Mouse (Mus musculus): ENCODE measurements at regions not wholly inside any gene's neighbourhood (a gene's known extent, or its start where the extent isn't known, plus 50 kb on each side); places are given as distances from the start of the nearest gene placed in this dataset.

GRCm38 (mm10) chr11:51911481-51911880, 54.0 kb upstream of the Jade2 start:
- no peak overlapping the region for H3K4me3 ChIP-seq (ENCODE audit: low read length)
- no peak overlapping the region for H3K4me2 ChIP-seq (ENCODE audit: low read depth, low read length)
- no peak overlapping the region for H3K27ac ChIP-seq (ENCODE audit: low read length)
- no peaks in the 10 kb centered on the region for H3K9me3 ChIP-seq (ENCODE audit: control insufficient read depth, low read length)
- peaks cover 12% of the 10 kb centered on the region for H3K4me1 ChIP-seq (replicated peaks; ENCODE audit: control insufficient read depth, insufficient read depth, low read length)
- no peak overlapping the region for H3K9ac ChIP-seq (ENCODE audit: low read length)
- H3K27me3 ChIP-seq (ENCODE audit: control insufficient read depth, insufficient read depth, low read depth, low read length): no peaks in the 10 kb centered on the region
- no peaks in the 10 kb centered on the region for H3K36me3 ChIP-seq (ENCODE audit: control insufficient read depth, insufficient read depth, low read length)
- 49% methylated on average over 3 of the region's 3 CpGs for WGBS
- no peak for ATAC-seq (ENCODE audit: low read depth)

GRCm38 (mm10) chr11:51915656-51916032, 51.8 kb upstream of the Cdkn2aipnl start:
- 5% methylated on average over 8 of the region's 8 CpGs for WGBS
- Histone ChIP-seq H3K27me3 (ENCODE audit: control insufficient read depth, insufficient read depth, low read depth, low read length) (no peaks in the 10 kb centered on the region), H3K36me3 (ENCODE audit: control insufficient read depth, insufficient read depth, low read length) (no peaks in the 10 kb centered on the region), H3K4me1 (replicated peaks; ENCODE audit: control insufficient read depth, insufficient read depth, low read length) (peaks cover 27% of the 10 kb centered on the region), H3K9me3 (ENCODE audit: control insufficient read depth, low read length) (no peaks in the 10 kb centered on the region), H3K27ac (ENCODE audit: low read length) (peak overlapping the region; percentile 99), H3K9ac (ENCODE audit: low read length) (peak overlapping the region; percentile 25; the same call in 1 of the 2 replicates), H3K4me3 (ENCODE audit: low read length) (peak overlapping the region; percentile 49), H3K4me2 (ENCODE audit: low read depth, low read length) (peak overlapping the region; percentile 73)
- ATAC-seq (ENCODE audit: low read depth): no peak

GRCm38 (mm10) chr11:51916033-51916929, 51.2 kb upstream of the Cdkn2aipnl start:
- under 1% methylated on average over 29 of the region's 29 CpGs for WGBS
- ATAC-seq (ENCODE audit: low read depth): peak; percentile 93
- Histone ChIP-seq H3K4me2 (ENCODE audit: low read depth, low read length) (peak overlapping the region; percentile 73), H3K9me3 (ENCODE audit: control insufficient read depth, low read length) (no peaks in the 10 kb centered on the region), H3K4me3 (ENCODE audit: low read length) (peak overlapping the region; percentile 49), H3K27me3 (ENCODE audit: control insufficient read depth, insufficient read depth, low read depth, low read length) (no peaks in the 10 kb centered on the region), H3K4me1 (replicated peaks; ENCODE audit: control insufficient read depth, insufficient read depth, low read length) (peaks cover 27% of the 10 kb centered on the region), H3K36me3 (ENCODE audit: control insufficient read depth, insufficient read depth, low read length) (no peaks in the 10 kb centered on the region), H3K9ac (ENCODE audit: low read length) (peak overlapping the region; percentile 67), H3K27ac (ENCODE audit: low read length) (peak overlapping the region; percentile 99)

All from lung, embryonic 16.5 days (tissue).